Mouse (Mus musculus) T-cell, adult 2 months (primary cell): ENCODE measurements around the gene Tspan13.
A peak's percentile ranks its signal among the peaks of the same experiment; 100 is the strongest.

Experiments used
- DNase-seq: peaks from one replicate; pipeline ENCODE4 v3.0.0; 2022; ENCODE audit warnings: low spot score

Gene Tspan13

DNA sequence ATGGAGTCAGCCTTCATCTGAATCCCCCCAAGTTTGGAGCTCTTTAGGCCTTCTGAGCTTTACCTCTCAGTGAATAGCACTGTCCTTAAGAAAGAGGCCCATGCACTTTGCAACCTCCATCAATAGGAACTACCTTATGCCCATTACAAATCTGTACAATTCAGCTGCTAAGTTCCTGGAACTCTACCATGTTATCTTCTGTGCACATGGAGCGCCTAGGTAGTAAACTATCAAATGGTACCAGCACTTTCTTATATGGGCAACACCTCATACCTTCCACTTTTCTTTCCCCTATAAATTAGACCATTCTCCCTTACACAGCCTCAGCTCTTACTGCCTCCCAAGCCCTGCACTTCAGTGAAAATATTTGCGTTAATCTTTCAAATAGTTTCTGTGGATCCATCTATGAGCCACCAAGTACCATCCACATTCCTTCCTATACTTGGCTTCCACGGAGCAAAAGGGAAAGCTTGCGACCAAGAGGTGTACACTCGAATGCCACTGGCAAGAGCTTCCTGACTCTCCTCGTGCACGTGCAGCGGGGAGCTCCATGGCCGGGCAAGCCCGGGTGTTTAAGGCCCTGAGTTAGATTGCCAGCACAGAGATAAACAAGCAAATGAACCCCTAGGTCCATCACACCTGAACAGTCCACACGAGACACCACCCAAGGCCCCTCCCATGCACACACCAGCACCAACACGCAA lies 11.5 kb downstream of the Tspan13 start:
- no peak for DNase-seq

- DNase-seq = no peak
Measured at GRCm38 (mm10) chr12:36029687-36030086, 12.6 kb downstream of the Tspan13 start.

- DNase-seq = no peak
Measured at GRCm38 (mm10) chr12:36028968-36029645, 13.2 kb downstream of the Tspan13 start.

- DNase-seq = no peak
Measured at GRCm38 (mm10) chr12:36027171-36027570, 15.1 kb downstream of the Tspan13 start.

DNA sequence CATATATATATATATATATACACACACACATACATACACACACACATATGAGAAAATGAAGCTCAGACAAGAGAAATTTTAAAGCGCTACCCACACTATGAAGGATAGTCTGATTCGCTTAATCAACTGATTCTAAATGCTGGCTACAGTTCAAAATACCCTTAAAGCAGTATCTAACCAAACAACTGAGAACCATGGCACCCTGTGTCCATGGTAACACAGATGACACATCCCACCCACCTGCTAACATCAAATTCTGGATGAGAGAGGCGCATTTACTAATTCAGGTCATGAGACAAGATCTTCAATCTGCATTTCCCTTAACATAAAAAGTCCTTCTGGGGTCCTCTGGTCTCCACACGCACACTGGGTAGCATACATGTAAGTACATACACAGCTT lies 16.2 kb downstream of the Tspan13 start:
- DNase-seq = no peak

DNA sequence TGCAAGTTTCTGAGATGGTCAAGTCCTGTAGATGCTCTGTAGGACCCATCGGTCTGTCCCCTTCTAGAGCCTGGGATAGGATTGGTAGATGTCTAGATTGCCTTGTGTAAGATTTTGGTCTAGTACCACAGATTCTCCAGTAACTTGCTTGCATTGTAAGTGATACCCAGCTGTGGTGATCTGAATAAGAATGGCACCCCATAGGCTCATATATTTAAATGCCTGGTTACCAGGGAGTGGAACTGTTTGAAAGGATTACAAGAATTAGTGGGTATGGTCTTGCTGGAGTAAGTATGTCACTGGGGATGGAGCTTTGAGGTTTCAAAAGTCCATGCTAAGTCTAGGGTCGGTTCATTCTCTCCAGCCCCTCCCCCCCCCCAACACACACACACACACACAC lies 21.6 kb downstream of the Tspan13 start:
- DNase-seq = no peak

- DNase-seq = no peak
Measured at GRCm38 (mm10) chr12:36020081-36020480, 22.2 kb downstream of the Tspan13 start.

DNA sequence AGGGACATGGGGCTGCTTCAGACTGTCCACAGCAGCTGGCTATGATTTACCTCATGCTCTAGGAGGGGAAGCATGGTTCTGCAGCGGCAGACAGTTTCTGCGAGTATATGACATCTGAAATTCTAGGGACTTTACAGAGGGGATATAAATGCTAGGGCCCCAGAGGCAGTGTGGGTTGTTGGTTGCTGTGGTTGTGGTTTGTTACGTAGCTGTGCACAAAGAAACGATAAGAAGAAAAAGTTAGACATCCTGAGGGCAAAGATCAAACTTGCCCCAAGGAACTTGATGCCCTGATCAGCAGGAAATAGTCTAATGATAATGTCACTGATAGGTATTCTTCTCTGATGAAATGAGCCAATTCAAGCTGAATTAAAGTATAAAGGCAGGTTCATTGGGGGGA lies 22.7 kb downstream of the Tspan13 start:
- peak; percentile 79 for DNase-seq

DNA sequence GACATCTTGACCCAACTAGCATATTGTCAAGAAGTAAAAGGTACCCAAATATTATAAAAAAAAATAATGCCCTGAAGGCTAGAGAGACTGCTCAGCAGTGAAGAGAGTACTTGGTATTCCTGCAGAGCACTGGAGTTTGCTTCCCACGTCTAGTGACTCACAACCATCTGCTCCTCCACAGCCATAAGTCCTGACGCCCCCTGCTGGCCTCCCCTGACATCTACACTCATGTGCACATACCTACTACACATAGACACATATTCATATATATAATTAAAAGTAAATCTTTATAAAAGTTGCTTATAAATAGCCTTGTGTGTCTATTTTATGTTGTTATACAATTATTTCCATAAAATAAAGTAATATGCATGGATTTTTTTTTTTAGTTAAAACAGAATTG lies 24.5 kb downstream of the Tspan13 start:
- DNase-seq = peak; percentile 27

GRCm38 (mm10) chr12:36013216-36013910 lies 28.9 kb downstream of the Tspan13 start:
- no peak for DNase-seq

DNA sequence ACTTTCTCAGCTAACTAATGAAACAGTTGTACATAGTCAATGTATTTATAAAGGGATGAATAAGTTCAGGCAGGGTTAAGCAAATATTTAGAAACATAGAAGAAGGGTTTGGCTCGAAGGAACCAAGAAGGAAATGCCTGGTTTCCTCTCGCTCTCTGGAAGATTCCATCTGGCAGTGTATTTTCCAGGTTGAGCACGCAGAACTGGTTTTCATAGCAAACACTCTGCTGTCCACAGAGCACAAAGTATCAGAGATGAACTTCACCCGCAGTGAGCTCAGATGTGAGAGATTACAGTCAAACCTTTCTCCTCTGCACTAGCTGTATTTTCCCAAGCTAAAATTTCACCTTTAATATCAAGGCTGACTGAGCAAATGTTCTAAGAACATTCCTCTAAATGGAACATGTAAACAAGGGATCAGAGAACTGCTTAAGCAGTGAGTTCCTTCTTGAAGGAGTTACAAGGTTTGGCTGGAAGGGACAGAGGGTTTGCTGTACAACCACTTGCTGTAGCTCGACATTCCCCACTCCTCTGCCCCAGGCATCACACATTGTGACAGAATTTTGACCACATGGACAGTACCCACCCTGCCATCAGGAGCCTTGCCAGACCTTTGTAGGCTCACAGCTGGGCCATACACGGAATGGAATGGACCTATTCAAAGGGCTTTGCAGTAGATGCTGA lies 33.8 kb downstream of the Tspan13 start:
- no peak for DNase-seq

DNA sequence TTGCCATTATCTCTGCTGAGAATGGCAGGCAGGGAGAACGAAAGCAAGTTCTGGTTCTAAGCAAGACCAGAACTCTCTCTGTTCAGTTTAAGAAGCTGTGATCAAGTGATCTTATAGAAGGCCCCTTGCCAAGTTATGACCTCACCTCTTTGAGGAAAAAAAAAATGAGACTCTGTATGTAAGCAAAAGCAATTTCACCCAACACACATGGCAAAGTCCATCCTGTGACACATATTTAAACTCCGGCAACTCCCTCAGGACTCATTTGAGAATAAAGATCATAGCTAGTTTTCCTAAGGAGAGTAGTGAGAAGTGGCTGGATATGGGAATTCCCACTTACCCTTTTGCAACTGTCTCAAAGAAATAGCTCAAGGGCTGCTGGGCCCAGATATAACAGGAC lies 34.7 kb downstream of the Tspan13 start:
- no peak for DNase-seq

- DNase-seq = no peak
Measured at GRCm38 (mm10) chr12:36004714-36005113, 37.6 kb downstream of the Tspan13 start.

DNA sequence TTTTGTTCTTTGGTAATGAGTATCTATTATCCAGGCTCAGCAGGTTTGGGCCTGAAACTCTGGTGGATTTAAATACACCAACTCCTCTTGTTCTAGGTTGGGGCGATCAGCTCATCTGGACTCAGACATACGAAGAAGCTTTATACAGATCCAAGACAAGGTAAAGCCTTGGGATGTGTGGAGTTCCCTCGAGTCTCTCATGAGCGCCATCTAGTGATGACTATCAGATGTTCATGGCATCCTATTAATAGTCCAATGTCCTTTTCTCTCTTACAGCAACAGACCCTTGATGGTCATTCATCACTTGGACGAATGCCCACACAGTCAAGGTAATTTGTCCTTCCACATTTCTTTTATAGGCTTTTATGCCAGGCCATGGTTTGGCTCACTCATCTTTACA lies 46.5 kb downstream of the Tspan13 start:
- DNase-seq = peak; percentile 19

GRCm38 (mm10) chr12:35994098-35994497 lies 48.2 kb downstream of the Tspan13 start:
- DNase-seq = no peak

DNA sequence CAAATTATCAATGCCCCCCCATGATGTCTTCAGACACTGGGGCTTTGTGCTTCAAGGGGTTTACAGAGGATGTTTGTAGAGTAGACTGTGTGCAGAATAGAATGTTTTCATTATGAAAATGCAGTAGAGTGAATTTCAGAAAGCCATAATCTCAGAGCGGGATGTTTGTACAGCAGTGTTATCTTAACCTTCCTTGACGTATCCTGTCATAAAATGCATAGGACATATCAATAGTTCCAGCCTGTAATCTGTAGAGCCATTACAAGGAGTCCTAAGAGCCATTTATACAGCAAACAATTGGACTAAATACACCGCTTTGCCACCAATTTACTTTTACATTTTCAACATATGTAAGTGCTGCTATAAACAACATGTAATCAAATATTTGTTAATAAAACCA lies 48.7 kb downstream of the Tspan13 start:
- no peak for DNase-seq

DNA sequence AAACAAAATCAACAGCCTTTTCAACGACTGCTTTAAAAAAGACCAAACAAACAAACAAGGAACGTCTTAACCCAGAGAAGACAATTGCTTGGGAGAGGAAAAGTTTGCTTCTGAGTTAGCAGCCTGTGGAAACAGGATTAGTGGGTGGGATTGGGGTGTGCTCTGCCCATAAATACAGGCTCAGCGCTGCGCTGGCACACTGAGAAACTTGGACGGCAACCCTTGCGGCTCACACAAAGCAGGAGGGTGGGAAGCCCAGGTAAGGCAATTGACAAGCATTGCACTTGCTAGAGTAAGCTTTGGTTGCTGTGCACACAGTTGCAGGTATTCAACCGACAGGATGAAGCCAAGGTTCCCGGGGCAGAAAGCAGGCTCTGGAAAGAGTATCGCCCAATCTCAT lies 49.6 kb downstream of the Tspan13 start, which contains the start of gene Agr2:
TSS of gene Agr2 (plus strand) at position 197 of the 400 bp plus-strand sequence.
- DNase-seq = no peak

GRCm38 (mm10) chr12:35984743-35985142 lies 57.6 kb downstream of the Tspan13 start:
- DNase-seq = no peak

- DNase-seq = peak; percentile 22
Measured at GRCm38 (mm10) chr12:35983472-35983871, 58.8 kb downstream of the Tspan13 start.

GRCm38 (mm10) chr12:35981732-35982360 lies 60.5 kb downstream of the Tspan13 start:
- peak; percentile 16 for DNase-seq

DNA sequence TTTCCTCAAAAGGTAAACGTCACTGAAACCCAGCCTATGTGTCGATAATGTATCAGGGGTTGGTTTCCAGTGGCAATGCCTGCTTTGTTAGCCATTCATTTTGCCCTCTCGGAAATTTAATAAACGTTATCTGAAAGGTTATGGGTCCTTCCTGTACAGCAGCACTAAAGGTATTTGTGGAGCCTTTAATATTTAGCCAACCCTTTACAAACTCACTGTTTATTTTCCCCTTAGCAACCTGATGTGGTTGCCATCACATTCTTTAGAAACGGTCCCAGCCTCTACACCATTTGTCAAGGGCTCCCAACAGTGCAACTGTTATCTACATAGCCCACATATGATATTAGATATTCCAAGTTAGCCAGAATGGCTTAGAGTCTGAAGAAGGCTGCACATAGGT lies 62.7 kb downstream of the Tspan13 start:
- no peak for DNase-seq

DNA sequence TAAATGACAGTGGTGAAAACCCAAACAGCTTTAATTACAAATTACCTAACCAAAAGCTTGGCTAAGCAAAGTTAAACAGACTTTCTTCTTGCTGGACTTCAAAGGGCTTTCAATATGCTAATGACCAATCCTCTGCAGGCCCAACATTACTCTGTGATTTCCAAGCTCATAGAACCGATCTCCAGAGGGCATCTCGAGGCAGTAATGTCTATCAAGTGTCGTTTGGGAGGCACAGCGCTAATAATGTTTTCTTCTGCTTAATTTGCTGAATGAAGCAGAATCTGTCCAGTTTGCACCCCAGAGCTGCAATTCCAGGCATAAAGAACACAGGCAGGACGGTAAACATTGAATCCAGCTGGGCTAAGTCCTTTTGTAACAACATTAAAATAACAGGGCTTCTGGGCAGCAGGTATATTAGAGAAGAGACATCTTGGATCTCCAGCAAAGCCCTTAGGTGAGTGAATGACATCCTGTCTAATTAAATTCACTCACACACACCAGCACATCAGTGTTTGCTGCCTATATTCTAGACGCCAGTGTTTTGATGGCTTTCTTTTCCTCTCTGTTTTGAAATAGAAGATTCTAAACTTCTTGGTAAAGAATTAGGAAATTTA lies 64.6 kb downstream of the Tspan13 start:
- DNase-seq = no peak
